In the genomic region with DNA sequence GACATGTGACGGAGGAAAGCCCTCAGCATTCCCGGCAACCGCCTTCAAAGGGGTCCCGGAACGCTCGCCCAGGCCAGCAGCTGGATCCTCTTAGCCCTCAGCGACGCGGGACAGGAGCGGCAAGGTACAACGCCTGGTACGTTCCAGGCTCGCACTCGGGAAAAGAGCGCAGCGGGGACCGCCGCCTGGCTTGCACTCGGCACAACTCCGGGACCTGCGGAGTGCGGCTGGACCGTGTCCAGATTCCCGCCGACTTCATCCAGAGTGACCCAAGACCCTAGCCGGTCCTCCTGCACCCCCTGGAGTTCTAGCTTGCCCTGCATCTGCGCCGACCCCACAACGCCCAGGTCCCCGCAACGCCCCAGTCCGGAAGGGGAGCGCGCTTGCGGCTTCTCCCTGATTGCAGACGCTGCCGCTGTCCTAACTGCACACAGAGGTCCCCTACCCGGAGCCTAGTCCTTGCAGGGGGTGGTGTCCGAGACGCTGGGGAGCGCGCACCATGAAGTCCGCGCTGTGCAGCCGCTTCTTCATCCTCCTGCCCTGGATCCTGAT, we compare ENCODE assay signal across 8 mouse cellular contexts. TPM values are rescaled to one million over a fixed set of nuclear protein-coding genes. Genes with fewer than 3 reads are reported as not detected.
DNase-seq lines count a peak whose midpoint lies in the region; ATAC-seq and TF ChIP-seq lines count a peak whose summit lies in the region.

No protein-coding gene starts in this region.

- peak; percentile 36 for ATAC-seq in granulocyte monocyte progenitor cell, adult 5-6 weeks (replicated peaks; ENCODE audit: poor library complexity, severe bottlenecking)
- ATAC-seq in neural tube, embryonic 12.5 days (ENCODE audit: low FRiP score, low read depth), result peak; percentile 65

- peaks cover 7% of the 10 kb centered on the region for H3K27me3 ChIP-seq in thymus, adult 2 months (ENCODE audit: control insufficient read depth, insufficient read depth, low read length)
- H3K27me3 ChIP-seq in kidney, adult 2 months (replicated peaks; ENCODE audit: control insufficient read depth, insufficient read depth, low read length), result no peaks in the 10 kb centered on the region
- H3K27me3 ChIP-seq in liver, adult 2 months (ENCODE audit: control insufficient read depth, insufficient read depth, low read length), result peaks cover 18% of the 10 kb centered on the region
- peaks cover 33% of the 10 kb centered on the region for H3K27me3 ChIP-seq in neural tube, embryonic 12.5 days (replicated peaks)

- DNase-seq in thymus, adult 2 months, result peak; percentile 1
- no peak for DNase-seq in thymus, postnatal 25 days
- DNase-seq in kidney, adult 2 months, result peak; percentile 67
- no peak for DNase-seq in liver, adult 2 months (ENCODE audit: extremely low read depth, low read depth, low spot score)
- peak; percentile 12 for DNase-seq in yolk sac, embryonic 10.5 days (ENCODE audit: low spot score)

- H3K9me3 ChIP-seq in neural tube, embryonic 12.5 days, result no peaks in the 10 kb centered on the region

- H3K4me1 ChIP-seq in thymus, adult 2 months (replicated peaks; ENCODE audit: control insufficient read depth, insufficient read depth, low read length), result no peaks in the 10 kb centered on the region
- no peaks in the 10 kb centered on the region for H3K4me1 ChIP-seq in cortical plate, adult 2 months (ENCODE audit: control insufficient read depth, insufficient read depth, low read length)
- no peaks in the 10 kb centered on the region; the same call in 1 of the 2 replicates for H3K4me1 ChIP-seq in kidney, adult 2 months (ENCODE audit: control insufficient read depth, insufficient read depth, low read length)
- H3K4me1 ChIP-seq in liver, adult 2 months (ENCODE audit: control insufficient read depth, insufficient read depth, low read length), result peaks cover 3% of the 10 kb centered on the region; the same call in 1 of the 2 replicates
- peaks cover 15% of the 10 kb centered on the region; the same call in 1 of the 2 replicates for H3K4me1 ChIP-seq in neural tube, embryonic 12.5 days

- H3K79me2 ChIP-seq in liver, adult 2 months (ENCODE audit: control insufficient read depth, insufficient read depth, low read length), result no peaks in the 10 kb centered on the region

- no peak for TF ChIP-seq CTCF in thymus, adult 2 months (IDR thresholded peaks at IDR 0.05; ENCODE audit: borderline replicate concordance, control insufficient read depth, extremely low read depth, insufficient read depth, low read length, poor library complexity)
- no peak for TF ChIP-seq CTCF in cortical plate, adult 2 months (IDR thresholded peaks at IDR 0.05; ENCODE audit: extremely low read depth, insufficient read depth, low read length)
- TF ChIP-seq CTCF in kidney, adult 2 months (conservative IDR thresholded peaks at IDR 0.05; ENCODE audit: insufficient read depth, insufficient read length, low read depth, low read length), result no peak
- 0 out of 2 replicates have a peak, but pooled peaks have one; percentile 1 for TF ChIP-seq CTCF in liver, adult 2 months (IDR thresholded peaks at IDR 0.05; ENCODE audit: low read depth, low read length)

- H3K36me3 ChIP-seq in thymus, adult 2 months (ENCODE audit: control insufficient read depth, insufficient read depth, low read length), result no peaks in the 10 kb centered on the region
- no peaks in the 10 kb centered on the region for H3K36me3 ChIP-seq in kidney, adult 2 months (ENCODE audit: control insufficient read depth, insufficient read depth, low read length)
- H3K36me3 ChIP-seq in liver, adult 2 months (ENCODE audit: control insufficient read depth, insufficient read depth, low read length), result no peaks in the 10 kb centered on the region
- H3K36me3 ChIP-seq in neural tube, embryonic 12.5 days, result no peaks in the 10 kb centered on the region

- H3K4me3 ChIP-seq in thymus, adult 2 months (ENCODE audit: control insufficient read depth, insufficient read depth, low read length), result no peak overlapping the region
- H3K4me3 ChIP-seq in cortical plate, adult 2 months (ENCODE audit: insufficient read depth, low read length), result peak overlapping the region; percentile 50
- peak overlapping the region; percentile 69 for H3K4me3 ChIP-seq in kidney, adult 2 months (ENCODE audit: insufficient read depth, low read depth, low read length)
- H3K4me3 ChIP-seq in liver, adult 2 months (ENCODE audit: insufficient read depth, low read depth, low read length), result peak overlapping the region; percentile 39; the same call in 1 of the 2 replicates
- peak overlapping the region; percentile 67 for H3K4me3 ChIP-seq in neural tube, embryonic 12.5 days

- H3K4me2 ChIP-seq in neural tube, embryonic 12.5 days (replicated peaks), result peak overlapping the region; percentile 94

- 2% methylated on average over 45 of the region's 45 CpGs for WGBS in thymus, adult 2 months
- under 1% methylated on average over 45 of the region's 45 CpGs for WGBS in kidney, adult 2 months
- WGBS in liver, adult 2 months, result 2% methylated on average over 45 of the region's 45 CpGs
- under 1% methylated on average over 45 of the region's 45 CpGs for WGBS in neural tube, embryonic 12.5 days

- H3K9ac ChIP-seq in liver, adult 2 months (ENCODE audit: low read depth, low read length), result no peak overlapping the region
- H3K9ac ChIP-seq in neural tube, embryonic 12.5 days, result peak overlapping the region; percentile 62

- no peak for TF ChIP-seq POLR2A in thymus, adult 2 months (IDR thresholded peaks at IDR 0.05; ENCODE audit: control insufficient read depth, extremely low read depth, insufficient read depth, low read length, poor library complexity)
- TF ChIP-seq POLR2A in cortical plate, adult 2 months (IDR thresholded peaks at IDR 0.05; ENCODE audit: extremely low read depth, insufficient read depth, low read length), result no peak
- TF ChIP-seq POLR2A in kidney, adult 2 months (IDR thresholded peaks at IDR 0.05; ENCODE audit: low read depth, low read length), result no peak
- TF ChIP-seq POLR2A in liver, adult 2 months (IDR thresholded peaks at IDR 0.05; ENCODE audit: extremely low read depth, insufficient read depth, low read length), result no peak

- no peak overlapping the region for H3K27ac ChIP-seq in thymus, adult 2 months (ENCODE audit: control insufficient read depth, insufficient read depth, low read length)
- H3K27ac ChIP-seq in cortical plate, adult 2 months (ENCODE audit: insufficient read depth, low read length), result no peak overlapping the region
- H3K27ac ChIP-seq in kidney, adult 2 months (ENCODE audit: insufficient read depth, low read depth, low read length), result peak overlapping the region; percentile 82
- H3K27ac ChIP-seq in liver, adult 2 months (replicated peaks; ENCODE audit: insufficient read depth, low read depth, low read length), result no peak overlapping the region
- no peak overlapping the region for H3K27ac ChIP-seq in neural tube, embryonic 12.5 days

RNA-seq across cellular contexts. Expression of a gene that starts 0.7 kb away (rescaled TPM):
- 0.13 and 0.19 TPM in 2 replicates for polyA plus RNA-seq in thymus, adult 2 months (2012; rRNA removed)
- polyA plus RNA-seq in cortical plate, adult 2 months (2012; rRNA removed), result 7.0 and 7.7 TPM in 2 replicates
- total RNA-seq in granulocyte monocyte progenitor cell, adult 5-6 weeks (2014; fragmentation: Nextera tagmentation), result not detected in 2 replicates
- not detected in 2 replicates for total RNA-seq in granulocyte monocyte progenitor cell, adult 5-6 weeks (2017)
- polyA plus RNA-seq in kidney, adult 2 months (2012; rRNA removed), result 58.8 and 81.1 TPM in 2 replicates
- total RNA-seq in liver, adult 2 months (2014; rRNA removed), result under 0.01 TPM in 1 of 2 replicates, not detected in the other
- polyA plus RNA-seq in liver, adult 2 months (2012; rRNA removed), result not detected in 2 replicates
- 5.6 and 6.1 TPM in 2 replicates for polyA plus RNA-seq in neural tube, embryonic 12.5 days (2016; fragmentation: Nextera tagmentation; extraction: Ambion mirVana)

Comparison
In these comparisons a context has a peak if more than half of its experiments do, and no peak if none do; other contexts are left out.
1. DNase-seq: peak in thymus, adult 2 months (single experiment), kidney, adult 2 months (single experiment) and yolk sac, embryonic 10.5 days (single experiment); none in thymus, postnatal 25 days (single experiment) and liver, adult 2 months (single experiment).